Comparison of ENCODE assay signal across 8 mouse cellular contexts in genomic region chr9:98297234-98297936, GRCm38 (mm10). TPM values are rescaled to one million over a fixed set of nuclear protein-coding genes. Genes with fewer than 3 reads are reported as not detected.
DNase-seq lines count a peak whose midpoint lies in the region; ATAC-seq and TF ChIP-seq lines count a peak whose summit lies in the region.

No protein-coding gene starts in this region.

- no peak for ATAC-seq in heart, embryonic 15.5 days (replicated peaks; ENCODE audit: insufficient number of reproducible peaks, insufficient read depth, low FRiP score, low read depth)
- peak; percentile 17; the same call in 1 of the 2 replicates for ATAC-seq in limb, embryonic 13.5 days (ENCODE audit: low FRiP score, low read depth)
- peak; percentile 24; the same call in 1 of the 2 replicates for ATAC-seq in midbrain, postnatal 0 days (ENCODE audit: low FRiP score)

- H3K4me1 ChIP-seq in heart, embryonic 15.5 days (replicated peaks), result peaks cover 6% of the 10 kb centered on the region
- H3K4me1 ChIP-seq in limb, embryonic 13.5 days, result peaks cover 7% of the 10 kb centered on the region
- peaks cover 3% of the 10 kb centered on the region; the same call in 1 of the 2 replicates for H3K4me1 ChIP-seq in midbrain, postnatal 0 days (ENCODE audit: insufficient read depth, low read length)

- H3K36me3 ChIP-seq in heart, embryonic 15.5 days, result no peaks in the 10 kb centered on the region
- no peaks in the 10 kb centered on the region for H3K36me3 ChIP-seq in limb, embryonic 13.5 days
- no peaks in the 10 kb centered on the region for H3K36me3 ChIP-seq in midbrain, postnatal 0 days (ENCODE audit: insufficient read depth, low read length)

- no peaks in the 10 kb centered on the region for H3K27me3 ChIP-seq in heart, embryonic 15.5 days
- no peaks in the 10 kb centered on the region for H3K27me3 ChIP-seq in limb, embryonic 13.5 days
- H3K27me3 ChIP-seq in midbrain, postnatal 0 days (ENCODE audit: insufficient read depth, low read length), result no peaks in the 10 kb centered on the region

- 13% methylated on average over 12 of the region's 12 CpGs for WGBS in heart, embryonic 15.5 days
- 14% methylated on average over 12 of the region's 12 CpGs for WGBS in limb, embryonic 13.5 days
- WGBS in midbrain, postnatal 0 days, result 16% methylated on average over 12 of the region's 12 CpGs

- peak; percentile 5 for DNase-seq in ovary, adult 18-20 months (ENCODE audit: low spot score)
- no peak for DNase-seq in ovary, postnatal 14 days (ENCODE audit: low spot score)
- DNase-seq in c-Kit-positive CD71-positive TER-119-positive erythroid progenitor cells, embryonic 14.5 days (ENCODE audit: low spot score), result peak; percentile 56
- no peak for DNase-seq in midbrain, postnatal 0 days (ENCODE audit: low spot score)
- no peak for DNase-seq in left cerebral cortex, adult 11 months (ENCODE audit: low spot score)
- no peak for DNase-seq in frontal cortex, postnatal 25 days (ENCODE audit: low spot score in 2 of 2)

- TF ChIP-seq CTCF in midbrain, postnatal 0 days (IDR thresholded peaks at IDR 0.05), result no peak

- H3K9me3 ChIP-seq in heart, embryonic 15.5 days (replicated peaks), result no peaks in the 10 kb centered on the region
- no peaks in the 10 kb centered on the region for H3K9me3 ChIP-seq in limb, embryonic 13.5 days
- H3K9me3 ChIP-seq in midbrain, postnatal 0 days (ENCODE audit: low read length), result no peaks in the 10 kb centered on the region

- peak overlapping the region; percentile 70 for H3K4me3 ChIP-seq in heart, embryonic 15.5 days
- peak overlapping the region; percentile 57 for H3K4me3 ChIP-seq in limb, embryonic 13.5 days
- H3K4me3 ChIP-seq in midbrain, postnatal 0 days (ENCODE audit: low read depth, low read length), result peak overlapping the region; percentile 45

- H3K9ac ChIP-seq in heart, embryonic 15.5 days, result peak overlapping the region; percentile 62
- H3K9ac ChIP-seq in limb, embryonic 13.5 days, result peak overlapping the region; percentile 62
- H3K9ac ChIP-seq in midbrain, postnatal 0 days (replicated peaks; ENCODE audit: low read length, poor library complexity, severe bottlenecking), result peak overlapping the region; percentile 44

- peak overlapping the region; percentile 82 for H3K4me2 ChIP-seq in heart, embryonic 15.5 days
- H3K4me2 ChIP-seq in limb, embryonic 13.5 days (replicated peaks), result peak overlapping the region; percentile 79
- H3K4me2 ChIP-seq in midbrain, postnatal 0 days (ENCODE audit: low read depth, low read length, poor library complexity, severe bottlenecking), result peak overlapping the region; percentile 86

- peak overlapping the region; percentile 87 for H3K27ac ChIP-seq in heart, embryonic 15.5 days
- H3K27ac ChIP-seq in limb, embryonic 13.5 days, result no peak overlapping the region
- no peak overlapping the region for H3K27ac ChIP-seq in midbrain, postnatal 0 days (ENCODE audit: low read depth, low read length)

RNA-seq across cellular contexts. Expression of gene Nmnat3, which starts 10.2 kb away (rescaled TPM):
- 10.2 and 12.5 TPM in 2 replicates for polyA plus RNA-seq in heart, embryonic 15.5 days (2015; fragmentation: Nextera tagmentation; extraction: Ambion mirVana)
- 3.7 and 4.5 TPM in 2 replicates for polyA plus RNA-seq in limb, embryonic 13.5 days (2015; fragmentation: Nextera tagmentation; extraction: Ambion mirVana)
- total RNA-seq in midbrain, postnatal 0 days (2014; rRNA removed), result 0.88 and 1.6 TPM in 2 replicates
- 1.0 and 1.5 TPM in 2 replicates for polyA plus RNA-seq in midbrain, postnatal 0 days (2015; fragmentation: Nextera tagmentation; extraction: Ambion mirVana)

Comparison
In these comparisons a context has a peak if more than half of its experiments do, and no peak if none do; other contexts are left out.
1. DNase-seq: peak in ovary, adult 18-20 months (single experiment) and c-Kit-positive CD71-positive TER-119-positive erythroid progenitor cells, embryonic 14.5 days (single experiment); none in ovary, postnatal 14 days (single experiment), midbrain, postnatal 0 days (single experiment), left cerebral cortex, adult 11 months (single experiment) and frontal cortex, postnatal 25 days (0 of 2).
2. Peak in every context shown above with its lines, with median percentiles within 50 percentile points of each other: H3K4me2 ChIP-seq, H3K4me3 ChIP-seq and H3K9ac ChIP-seq.